Mouse (Mus musculus) midbrain, embryonic 14.5 days (tissue): Measurements from ENCODE around the gene Ngfr. TPM values are rescaled to one million over a fixed set of nuclear protein-coding genes. Genes with fewer than 3 reads are reported as not detected.

Experiments
- ATAC-seq: fragments of 200-750 bp; cut with Nextera tagmentation; 2 replicates; pipeline ENCODE4 v1.8.0; 2017; ENCODE audit warnings: moderate number of reproducible peaks, moderate library complexity; ENCODE audit not compliant: low FRiP score, low TSS enrichment
- DNase-seq: peaks from one replicate; pipeline ENCODE4 v3.0.0-alpha.2; 2015
- H3K27ac ChIP-seq: fragments of 300-500 bp; sonication (generic); replicated peaks from 2 replicates; pipeline ENCODE4 v1.5.1; 2014; ENCODE audit warnings: mild to moderate bottlenecking, low read depth, low read length, moderate library complexity
- H3K27me3 ChIP-seq: fragments of 300-500 bp; sonication (generic); 2 replicates; pipeline ENCODE4 v1.6.1; 2014; ENCODE audit warnings: low read length, control low read depth, mixed read lengths; ENCODE audit not compliant: control insufficient read depth, insufficient read depth
- H3K36me3 ChIP-seq: fragments of 300-500 bp; sonication (generic); 2 replicates; pipeline ENCODE4 v1.6.1; 2014; ENCODE audit warnings: low read length, control low read depth; ENCODE audit not compliant: control insufficient read depth, insufficient read depth
- H3K4me1 ChIP-seq: fragments of 300-500 bp; sonication (generic); 2 replicates; pipeline ENCODE4 v1.6.1; 2014; ENCODE audit warnings: mild to moderate bottlenecking, antibody characterized with exemption, low read length, control low read depth; ENCODE audit not compliant: control insufficient read depth, insufficient read depth
- H3K4me2 ChIP-seq: fragments of 300-500 bp; sonication (generic); 2 replicates; pipeline ENCODE4 v1.6.1; 2014; ENCODE audit warnings: mild to moderate bottlenecking, low read length, moderate library complexity
- H3K4me3 ChIP-seq: fragments of 300-500 bp; sonication (generic); replicated peaks from 2 replicates; pipeline ENCODE4 v1.5.1; 2014; ENCODE audit warnings: low read depth, low read length
- H3K9ac ChIP-seq: fragments of 300-500 bp; sonication (generic); replicated peaks from 2 replicates; pipeline ENCODE4 v1.6.1; 2014; ENCODE audit warnings: mild to moderate bottlenecking, low read length, moderate library complexity
- H3K9me3 ChIP-seq: fragments of 300-500 bp; sonication (generic); 2 replicates; pipeline ENCODE4 v1.6.1; 2016; ENCODE audit warnings: low read length, control low read depth, mixed read lengths; ENCODE audit not compliant: control insufficient read depth
- WGBS: fragments of 180-500 bp; shearing (Covaris S2); extraction: QIAGEN DNeasy Blood & Tissue Kit; methylation state at CpG from one replicate; pipeline ENCODE4 v1.1.7; 2014; 5-methylcytosine and 5-hydroxymethylcytosine counted together
- polyA plus RNA-seq: library from polyadenylated mRNA; unstranded; fragments of >200 nt; fragmentation: Nextera tagmentation; extraction: Ambion mirVana; gene quantifications from 2 replicates; pipeline ENCODE4 v1.2.1, GENCODE M21; 2014

The Ngfr gene
- polyA plus RNA-seq = 8.4 and 13.7 TPM in 2 replicates

DNA sequence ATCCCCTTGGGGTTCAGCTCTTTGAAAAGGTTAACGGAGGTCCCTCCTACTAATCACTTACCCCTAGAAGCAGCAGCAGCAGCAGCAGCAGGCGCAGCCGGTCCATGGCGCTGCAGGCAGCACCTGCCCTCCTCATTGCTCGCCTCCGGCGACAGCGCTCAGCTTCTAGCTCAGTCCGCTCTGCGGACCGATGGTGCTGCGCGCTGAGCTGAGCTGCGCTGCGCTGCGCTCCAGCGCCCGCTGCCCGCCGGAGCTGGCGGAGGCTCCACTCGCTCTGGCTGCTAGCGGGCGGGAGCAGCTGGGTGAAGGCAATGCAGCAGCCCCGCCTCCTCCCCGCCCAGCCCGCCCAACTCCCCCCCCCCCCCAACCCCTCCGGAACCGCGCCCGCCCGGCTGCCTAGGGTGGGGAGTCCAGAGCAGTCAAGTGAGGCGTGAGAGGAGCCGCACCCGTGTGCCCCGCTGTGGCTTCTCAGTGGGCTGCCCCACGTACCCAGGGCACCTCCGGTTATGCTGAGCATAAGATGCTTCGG, at the start of gene Ngfr:
Gene Ngfr, minus strand, starts transcription at position 313 of the 529 bp plus-strand sequence.
- H3K27ac ChIP-seq = peak within 1 kb of the TSS; percentile 42
- ATAC-seq (peak; percentile 79), DNase-seq (peak; percentile 88)
- H3K4me3 ChIP-seq = peak within 1 kb of the TSS; percentile 47
- peak within 1 kb of the TSS; percentile 87 for H3K4me2 ChIP-seq
- peaks cover 41% of the 10 kb centered on the region for H3K27me3 ChIP-seq
- WGBS = under 1% methylated on average over 35 of the region's 39 CpGs
- peaks cover 22% of the 10 kb centered on the region for H3K4me1 ChIP-seq
- H3K9ac ChIP-seq = peak within 1 kb of the TSS; percentile 56
- no peaks in the 10 kb centered on the region for H3K9me3 ChIP-seq
- no peaks in the 10 kb centered on the region for H3K36me3 ChIP-seq

DNA sequence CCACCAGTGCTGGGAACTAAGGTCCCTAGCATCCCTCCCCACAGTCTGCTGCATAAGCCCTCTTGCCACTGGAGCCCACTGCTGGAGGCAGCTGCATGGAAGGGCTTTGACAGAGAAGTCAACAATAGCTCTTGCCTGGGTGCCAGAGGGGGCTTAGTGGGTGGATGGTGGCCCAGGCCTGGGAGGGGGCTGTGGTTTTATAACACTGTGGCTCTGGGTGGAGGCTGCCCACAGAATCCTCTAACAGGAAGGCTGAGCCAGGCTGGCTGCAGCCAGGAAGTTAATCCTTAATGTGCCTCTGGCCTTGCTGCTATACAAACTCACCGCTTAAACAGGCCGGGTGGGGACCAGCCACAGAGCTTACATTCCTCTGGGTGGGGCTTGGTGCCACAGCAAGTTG, 47.5 kb upstream of the Ngfr start:
- no peak for DNase-seq
- 25% methylated on average over 2 of the region's 2 CpGs for WGBS

DNA sequence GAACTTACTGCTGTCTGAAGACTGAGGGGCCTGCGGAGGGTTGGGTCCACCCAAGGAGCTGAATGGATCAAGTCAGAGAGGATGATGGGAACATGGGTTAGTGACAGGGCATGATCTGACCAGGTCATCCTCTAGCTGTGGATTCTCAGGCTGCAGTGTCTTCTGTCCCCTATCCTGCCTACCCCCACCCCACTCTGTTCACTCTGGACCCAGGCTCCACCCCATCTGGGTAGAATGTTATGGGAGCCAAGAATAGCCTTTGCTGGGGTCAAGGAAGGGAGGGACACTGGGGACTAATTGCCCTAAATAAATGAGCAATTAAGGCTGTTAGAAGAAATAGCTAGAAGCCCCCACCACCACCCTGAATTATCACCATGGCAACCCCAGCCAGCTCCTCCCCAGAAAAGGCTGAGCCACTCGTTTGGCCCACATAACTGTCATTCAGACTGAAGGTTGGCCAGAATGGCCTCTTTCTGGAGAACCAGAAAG, 46.0 kb upstream of the Ngfr start:
- 71% methylated on average over 2 of the region's 2 CpGs for WGBS
- ATAC-seq (no peak), DNase-seq (no peak)
- Histone ChIP-seq H3K27ac (no peak overlapping the region), H3K9me3 (no peaks in the 10 kb centered on the region), H3K4me1 (no peaks in the 10 kb centered on the region), H3K4me3 (no peak overlapping the region), H3K36me3 (no peaks in the 10 kb centered on the region), H3K27me3 (no peaks in the 10 kb centered on the region), H3K4me2 (no peak overlapping the region), H3K9ac (no peak overlapping the region)

More for the DNA sequence above, 47.5 kb upstream of the Ngfr start:
- Histone ChIP-seq H3K4me2 (no peak overlapping the region), H3K27ac (no peak overlapping the region), H3K9ac (no peak overlapping the region), H3K27me3 (no peaks in the 10 kb centered on the region), H3K36me3 (no peaks in the 10 kb centered on the region), H3K9me3 (no peaks in the 10 kb centered on the region), H3K4me3 (no peak overlapping the region), H3K4me1 (no peaks in the 10 kb centered on the region)
- no peak for ATAC-seq

DNA sequence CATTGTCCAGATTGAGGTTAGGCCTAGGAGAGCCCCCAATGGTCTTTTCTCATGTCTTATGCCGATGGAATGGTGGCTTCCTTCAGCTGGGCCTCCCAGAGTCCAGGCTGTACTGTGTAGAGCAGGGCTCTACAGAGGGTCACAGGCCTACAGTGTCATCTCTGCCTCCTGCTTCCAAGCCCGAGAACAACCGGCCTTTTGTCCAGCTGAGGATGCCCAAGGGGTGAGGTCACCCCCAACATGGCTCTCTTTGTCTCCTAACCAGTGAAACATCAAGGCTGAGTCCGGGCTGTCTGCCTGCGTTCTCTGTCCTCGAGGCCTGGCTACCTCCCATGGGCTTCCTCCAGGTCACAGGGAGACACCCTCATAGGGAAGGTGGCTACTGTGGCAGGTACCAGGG, 44.9 kb upstream of the Ngfr start:
- Histone ChIP-seq H3K4me3 (no peak overlapping the region), H3K4me1 (no peaks in the 10 kb centered on the region), H3K9me3 (no peaks in the 10 kb centered on the region), H3K27ac (no peak overlapping the region), H3K27me3 (no peaks in the 10 kb centered on the region), H3K9ac (no peak overlapping the region), H3K36me3 (no peaks in the 10 kb centered on the region), H3K4me2 (no peak overlapping the region)
- 49% methylated on average over 6 of the region's 6 CpGs for WGBS
- no peak for ATAC-seq
- DNase-seq = no peak

DNA sequence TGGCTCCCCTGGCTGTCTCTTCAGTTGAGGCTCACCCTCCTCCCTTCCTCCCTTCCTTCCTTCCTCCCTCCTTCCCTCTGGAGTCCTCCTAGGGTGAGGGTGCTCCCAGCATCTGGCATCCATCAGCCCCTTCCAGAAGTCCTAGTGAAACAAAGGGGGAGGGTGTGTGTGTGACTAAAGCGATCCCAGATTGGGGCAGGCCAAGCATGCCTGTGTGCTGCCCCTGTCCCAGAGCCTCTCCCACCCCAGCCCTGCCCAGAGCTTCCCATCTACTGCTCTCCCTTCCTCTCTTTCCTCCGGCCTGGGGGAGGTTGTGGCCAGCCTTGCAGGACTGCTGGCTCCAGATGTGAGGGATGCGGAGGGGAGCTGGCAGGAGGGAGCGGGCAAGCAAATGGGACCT, 43.8 kb upstream of the Ngfr start:
- Histone ChIP-seq H3K9me3 (no peaks in the 10 kb centered on the region), H3K9ac (no peak overlapping the region), H3K4me3 (no peak overlapping the region), H3K27ac (no peak overlapping the region), H3K36me3 (no peaks in the 10 kb centered on the region), H3K4me1 (no peaks in the 10 kb centered on the region), H3K27me3 (no peaks in the 10 kb centered on the region), H3K4me2 (no peak overlapping the region)
- DNase-seq = no peak
- ATAC-seq = no peak
- WGBS = 80% methylated on average over 4 of the region's 4 CpGs

DNA sequence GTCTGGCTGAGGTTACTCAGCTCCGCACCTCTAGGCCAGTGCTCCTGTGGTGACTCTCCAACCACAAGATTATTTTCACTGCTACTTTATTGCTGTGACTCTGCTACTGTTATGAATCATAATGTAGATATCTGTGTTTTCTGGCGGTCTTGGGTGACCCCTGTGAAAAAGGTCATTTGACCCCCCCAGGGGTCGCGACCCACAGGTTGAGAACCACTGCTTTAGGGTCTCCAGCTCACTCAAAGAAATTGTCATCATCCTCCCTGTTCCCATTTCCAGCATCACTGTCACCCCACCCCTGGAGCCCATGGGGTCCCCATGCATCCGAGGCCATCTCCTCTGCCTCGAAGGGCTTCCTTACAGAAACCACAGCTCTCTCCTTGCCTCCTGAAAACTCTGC, 43.0 kb upstream of the Ngfr start:
- H3K4me2 ChIP-seq = no peak overlapping the region
- no peak overlapping the region for H3K9ac ChIP-seq
- no peak overlapping the region for H3K27ac ChIP-seq
- no peaks in the 10 kb centered on the region for H3K9me3 ChIP-seq
- WGBS = 95% methylated on average over 6 of the region's 6 CpGs
- H3K36me3 ChIP-seq = no peaks in the 10 kb centered on the region
- ATAC-seq (no peak), DNase-seq (no peak)
- H3K4me3 ChIP-seq = no peak overlapping the region
- no peaks in the 10 kb centered on the region for H3K27me3 ChIP-seq
- no peaks in the 10 kb centered on the region for H3K4me1 ChIP-seq

DNA sequence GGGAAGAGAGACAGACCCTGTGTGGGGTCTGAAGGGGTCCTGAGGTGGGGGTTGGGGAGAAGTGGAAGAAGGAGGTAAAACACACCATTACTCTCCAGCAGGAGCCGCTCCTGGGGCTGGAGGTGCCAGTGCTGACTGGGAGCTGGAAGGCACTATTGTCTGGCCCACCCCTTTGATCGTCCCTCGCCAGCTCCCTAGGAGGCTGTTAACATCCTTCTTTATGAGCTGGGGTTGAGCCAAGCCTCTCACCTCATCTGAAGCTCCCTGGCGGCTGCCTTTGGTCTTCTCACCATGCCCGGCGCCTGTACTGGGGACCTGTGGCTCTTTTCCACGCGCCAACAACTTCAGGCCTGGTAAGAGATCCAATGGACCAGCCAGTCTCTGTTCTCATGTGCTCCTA, 34.9 kb upstream of the Ngfr start:
- 22% methylated on average over 8 of the region's 8 CpGs for WGBS
- H3K4me3 ChIP-seq = no peak overlapping the region
- no peak overlapping the region for H3K27ac ChIP-seq
- DNase-seq = no peak
- H3K36me3 ChIP-seq = no peaks in the 10 kb centered on the region
- H3K9ac ChIP-seq = no peak overlapping the region
- no peaks in the 10 kb centered on the region for H3K4me1 ChIP-seq
- no peak overlapping the region for H3K4me2 ChIP-seq
- H3K27me3 ChIP-seq = no peaks in the 10 kb centered on the region
- no peaks in the 10 kb centered on the region for H3K9me3 ChIP-seq
- no peak for ATAC-seq

DNA sequence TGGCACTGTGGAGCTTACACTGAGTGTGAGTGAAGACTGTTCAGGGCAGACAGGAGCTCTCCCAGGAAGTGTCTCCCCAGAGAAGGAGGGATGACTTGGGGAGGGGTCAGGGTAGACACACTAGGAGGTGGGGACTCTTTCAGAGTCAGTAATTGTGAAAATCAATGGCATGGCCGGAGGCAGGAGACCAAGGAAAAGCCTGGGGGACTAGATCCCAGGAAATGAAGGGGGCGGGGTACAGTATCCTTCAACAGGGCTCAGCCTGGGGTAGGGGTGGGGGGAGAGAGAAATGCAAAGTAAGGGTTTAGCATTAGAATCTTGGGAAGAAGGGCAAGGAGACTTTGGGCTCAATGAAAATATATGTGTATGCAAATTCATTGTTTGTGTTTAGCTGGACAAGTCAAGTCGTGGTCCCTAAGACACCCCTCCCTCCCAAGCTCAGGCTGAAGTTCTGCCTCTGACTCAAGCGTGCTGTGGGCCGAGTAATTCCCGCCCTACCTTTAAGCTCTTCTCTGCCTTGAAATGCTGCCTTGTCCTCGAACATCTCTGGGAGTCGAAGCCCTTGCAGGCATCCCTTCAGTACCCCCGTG, 34.1 kb upstream of the Ngfr start:
- Histone ChIP-seq H3K36me3 (no peaks in the 10 kb centered on the region), H3K4me3 (no peak overlapping the region), H3K9me3 (no peaks in the 10 kb centered on the region), H3K4me2 (no peak overlapping the region), H3K4me1 (no peaks in the 10 kb centered on the region), H3K27me3 (no peaks in the 10 kb centered on the region), H3K9ac (no peak overlapping the region), H3K27ac (no peak overlapping the region)
- DNase-seq (no peak), ATAC-seq (no peak)
- WGBS = 23% methylated on average over 9 of the region's 9 CpGs

DNA sequence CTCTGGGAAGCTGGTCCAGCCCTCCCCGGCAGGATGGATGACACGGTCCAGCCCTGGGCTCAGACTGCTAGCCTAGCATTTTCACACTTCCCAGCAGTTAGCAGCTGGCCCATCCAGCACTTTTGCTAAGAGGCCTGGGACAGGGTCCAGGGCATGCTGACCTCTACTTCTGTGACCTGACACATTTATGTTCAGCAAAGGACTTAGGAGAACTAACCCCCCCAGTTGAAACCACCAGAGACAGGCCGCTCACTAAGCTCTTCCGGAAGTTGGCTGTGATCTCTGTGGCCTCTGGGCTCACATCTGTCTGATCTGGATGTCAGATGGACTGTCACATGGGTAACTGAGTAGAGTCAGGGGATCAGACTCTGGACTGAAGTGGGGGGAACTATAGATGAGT, 33.5 kb upstream of the Ngfr start:
- no peaks in the 10 kb centered on the region for H3K27me3 ChIP-seq
- H3K4me1 ChIP-seq = no peaks in the 10 kb centered on the region
- H3K27ac ChIP-seq = no peak overlapping the region
- DNase-seq = no peak
- no peak overlapping the region for H3K9ac ChIP-seq
- no peaks in the 10 kb centered on the region for H3K9me3 ChIP-seq
- 59% methylated on average over 4 of the region's 4 CpGs for WGBS
- ATAC-seq = no peak
- H3K4me3 ChIP-seq = no peak overlapping the region
- no peaks in the 10 kb centered on the region for H3K36me3 ChIP-seq
- no peak overlapping the region for H3K4me2 ChIP-seq
